Mouse (Mus musculus) cortical plate, adult 2 months (tissue): Measurements from ENCODE around the gene Fzr1.

Experiments used
- CTCF ChIP-seq: fragments of 200-500 bp; IDR thresholded peaks from 2 replicates; pipeline ENCODE4 v1.5.1; 2011; ENCODE audit warnings: mild to moderate bottlenecking, control low read depth, low read length; ENCODE audit not compliant: insufficient read depth; ENCODE audit errors: extremely low read depth
- POLR2A ChIP-seq: fragments of 200-500 bp; IDR thresholded peaks from 2 replicates; pipeline ENCODE4 v1.6.1; 2011; ENCODE audit warnings: mild to moderate bottlenecking, low read length, control low read depth; ENCODE audit not compliant: insufficient read depth; ENCODE audit errors: extremely low read depth

- no peak for TF ChIP-seq POLR2A
- TF ChIP-seq CTCF: no peak
These were observed 1.0 kb downstream of the Fzr1 start for GRCm38 (mm10) chr10:81377362-81377664.
